Mouse (Mus musculus) splenic B cell, adult 2 months (primary cell): Measurements from ENCODE around the gene Hapln4.

Experiments used
- DNase-seq: peaks from one replicate; pipeline ENCODE4 v3.0.0-alpha.2; 2011; ENCODE audit warnings: low read depth, low spot score
- H3K27me3 ChIP-seq: 2 replicates; pipeline ENCODE4 v1.6.1; 2012; ENCODE audit warnings: mild to moderate bottlenecking, low read length, moderate library complexity, mixed read lengths; ENCODE audit not compliant: control insufficient read depth, poor library complexity, insufficient read depth, severe bottlenecking
- H3K36me3 ChIP-seq: 2 replicates; pipeline ENCODE4 v1.6.1; 2012; ENCODE audit warnings: mild to moderate bottlenecking, low read length, moderate library complexity, mixed read lengths; ENCODE audit not compliant: control insufficient read depth, poor library complexity, insufficient read depth, severe bottlenecking

Hapln4 gene

GRCm38 (mm10) chr8:70139026-70139857, 56.0 kb downstream of the Hapln4 start, which contains the start of the genes Rfxank, Borcs8 and Mef2b:
Gene Rfxank, minus strand, starts transcription at chr8:70139154.
Gene Borcs8, plus strand, starts transcription at chr8:70139499.
Gene Mef2b, plus strand, starts transcription at chr8:70139711.
- no peaks in the 10 kb centered on the region for H3K27me3 ChIP-seq

GRCm38 (mm10) chr8:70139981-70140380, 56.7 kb downstream of the Hapln4 start:
- H3K36me3 ChIP-seq = peaks cover 1% of the 10 kb centered on the region
- DNase-seq = no peak
- no peaks in the 10 kb centered on the region for H3K27me3 ChIP-seq

More at GRCm38 (mm10) chr8:70139026-70139857, 56.0 kb downstream of the Hapln4 start, which contains the start of the genes Rfxank, Borcs8 and Mef2b:
- DNase-seq = peak; percentile 100
- peaks cover 1% of the 10 kb centered on the region for H3K36me3 ChIP-seq
